Mouse (Mus musculus): ENCODE measurements around the gene Psapl1. TPM values are rescaled to one million over a fixed set of nuclear protein-coding genes. Genes with fewer than 3 reads are reported as not detected.

The Psapl1 gene
- total and polyA plus RNA-seq, 3 experiments: not detected

- peaks cover 96% of the 10 kb centered on the region for H3K27me3 ChIP-seq (replicated peaks)
- no peaks in the 10 kb centered on the region for H3K4me1 ChIP-seq (ENCODE audit: control insufficient read depth in 1 of 2, insufficient read depth in 2 of 2)
- H3K27ac ChIP-seq (ENCODE audit: insufficient read depth, low read depth): no peak overlapping the region
- H3K4me2 ChIP-seq (ENCODE audit: insufficient read depth, low read depth, poor library complexity, severe bottlenecking): no peak overlapping the region
- no peak for DNase-seq (ENCODE audit: extremely low read depth)
- H3K79me2 ChIP-seq (replicated peaks; ENCODE audit: control insufficient read depth, extremely low read depth, insufficient read depth, poor library complexity, severe bottlenecking): no peaks in the 10 kb centered on the region
- no peak overlapping the region for H3K9ac ChIP-seq (ENCODE audit: insufficient read depth, low read depth)
- TF ChIP-seq HCFC1 (IDR thresholded peaks at IDR 0.05; ENCODE audit: low read depth, low read length) (no peak), CHD2 (IDR thresholded peaks at IDR 0.05; ENCODE audit: low read length) (no peak), JUN (IDR thresholded peaks at IDR 0.05; ENCODE audit: insufficient read depth, low read depth, low read length) (no peak), ZMIZ1 (IDR thresholded peaks at IDR 0.05; ENCODE audit: low read depth, low read length) (no peak), ZC3H11A (IDR thresholded peaks at IDR 0.05; ENCODE audit: low read depth, low read length) (no peak), CHD1 (IDR thresholded peaks at IDR 0.05; ENCODE audit: low read depth, low read length) (no peak), MAFK (IDR thresholded peaks at IDR 0.05; ENCODE audit: insufficient replicate concordance, low read length) (no peak), JUND (conservative IDR thresholded peaks at IDR 0.05; ENCODE audit: low read depth, low read length) (no peak)
- in situ Hi-C loops (cut with MboI; ENCODE audit: low pct_ligation_motif_present, low pct_unique_long_range_greater_than_20kb, low sequenced_read_pairs): no loop called here
- no peaks in the 10 kb centered on the region for H3K36me3 ChIP-seq (replicated peaks in 1 of 2; ENCODE audit: control insufficient read depth in 1 of 2, insufficient read depth in 1 of 2, low read length in 1 of 2)
- dilution Hi-C loops (cut with MboI; ENCODE audit: extremely low pct_ligation_motif_present, extremely low pct_unique_long_range_greater_than_20kb, low sequenced_read_pairs): no loop called here
- H3K9me3 ChIP-seq (replicated peaks; ENCODE audit: low read length): no peaks in the 10 kb centered on the region
- H3K4me3 ChIP-seq (replicated peaks in 1 of 3; ENCODE audit: low read depth in 2 of 3, low read length in 2 of 3, poor library complexity in 1 of 3): no peak overlapping the region
These were observed 51.1 kb downstream of the Psapl1 start for GRCm38 (mm10) chr5:36254642-36255516.

Other genes with a start within 250 kb of the Psapl1 start
- 0.21 and 0.42 TPM in 2 replicates for gene Sorcs2, start 194.1 kb downstream of the Psapl1 start, total RNA-seq (2012; rRNA removed)
- gene Sorcs2, start 194.1 kb downstream of the Psapl1 start, total RNA-seq (2014; rRNA removed): 0.46 and 0.55 TPM in 2 replicates
- 1.2 and 1.6 TPM in 2 replicates for gene Sorcs2, start 194.1 kb downstream of the Psapl1 start, polyA plus RNA-seq (2012; ENCODE audit: insufficient read length, low read depth)